Mouse (Mus musculus) testis, adult 2 months (tissue): ENCODE results near the gene Gimap7.

Source experiments
- CTCF ChIP-seq: fragments of 200-500 bp; IDR thresholded peaks from 2 replicates; pipeline ENCODE4 v1.5.1; 2012; ENCODE audit warnings: low read depth, mild to moderate bottlenecking, inconsistent platforms, low read length, moderate library complexity; ENCODE audit not compliant: control insufficient read depth, insufficient read depth, insufficient replicate concordance
- POLR2A ChIP-seq: fragments of 200-500 bp; IDR thresholded peaks from 2 replicates; pipeline ENCODE4 v1.6.1; 2012; ENCODE audit warnings: low read depth, mild to moderate bottlenecking, inconsistent platforms, low read length, moderate library complexity; ENCODE audit not compliant: control insufficient read depth

DNA sequence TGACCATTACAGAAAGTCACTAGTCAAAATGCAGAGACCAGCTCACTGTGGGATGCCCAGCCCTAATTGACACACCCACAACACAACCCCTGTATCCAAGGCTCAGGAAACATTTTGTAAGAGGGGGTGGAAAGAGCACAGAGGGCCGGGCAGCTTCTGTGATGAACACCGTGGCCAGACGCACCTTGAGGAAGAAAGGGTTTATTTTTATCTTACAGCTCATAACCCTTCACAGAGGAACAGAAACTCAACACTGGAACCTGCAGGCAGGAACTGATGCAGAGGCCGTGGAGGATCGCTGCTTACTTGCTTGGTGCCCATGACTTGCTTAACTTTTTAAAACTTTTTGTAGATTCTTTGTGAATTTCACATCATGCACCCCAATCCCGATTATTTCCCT is 25.5 kb upstream of the Gimap7 start:
- no peak for TF ChIP-seq POLR2A
- no peak for TF ChIP-seq CTCF
